ENCODE assay signal across 1 mouse cellular context in the genomic region with DNA sequence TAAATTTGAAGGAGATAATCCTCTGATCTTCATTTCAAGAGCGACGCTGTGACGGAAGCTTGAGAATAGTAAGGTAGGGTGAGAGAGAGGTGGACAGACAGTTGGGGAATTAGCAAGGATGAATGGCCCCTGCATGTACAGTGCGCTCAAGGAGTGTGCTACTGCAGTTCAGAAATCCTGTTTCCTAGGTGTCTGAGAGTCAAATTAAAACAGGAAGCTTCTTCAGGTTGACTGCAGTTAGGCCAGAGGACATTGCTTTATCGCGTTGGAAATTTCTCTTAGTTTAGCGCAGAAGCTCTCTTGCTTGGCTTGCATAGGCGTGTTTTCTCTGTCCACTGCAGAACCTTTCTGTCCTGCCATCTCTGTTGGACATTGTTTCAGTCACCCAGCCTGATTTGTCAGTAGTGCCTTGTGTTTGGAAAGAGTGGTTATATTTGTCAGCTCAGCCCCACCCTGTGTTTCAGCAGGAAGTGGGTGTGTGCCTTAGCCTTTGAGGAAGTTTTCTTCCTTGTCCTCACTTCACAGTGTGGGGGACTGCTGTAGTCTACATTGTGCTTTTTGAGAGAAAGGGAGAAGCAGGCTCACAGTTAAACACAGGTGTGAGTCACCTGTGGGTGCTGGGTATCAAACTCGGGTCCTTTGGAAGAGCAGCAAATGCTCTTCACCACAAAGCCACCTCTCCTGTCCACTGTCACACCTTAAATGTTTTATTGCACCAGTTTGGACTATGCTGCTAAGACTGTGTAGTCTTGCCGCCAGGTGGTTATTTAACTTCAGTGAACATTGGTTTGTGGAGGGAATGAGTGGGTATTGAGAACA.
A peak's percentile ranks its signal among the peaks of the same experiment; 100 is the strongest.
TF ChIP-seq lines count a peak whose summit lies in the region.

No protein-coding gene starts in this region.

TF ChIP-seq in CH12.LX, 34 proteins besides CTCF, POLR2A, EP300 and RAD21 (continued from another document):
- TF ChIP-seq MEF2A (IDR thresholded peaks at IDR 0.05; ENCODE audit: borderline replicate concordance, low read depth, low read length) (peak; percentile 49; the same call in 1 of the 2 replicates), MAZ (IDR thresholded peaks at IDR 0.05; ENCODE audit: low read depth, low read length) (0 out of 2 replicates have a peak, but pooled peaks have one; percentile 28), TBP (conservative IDR thresholded peaks at IDR 0.05; ENCODE audit: low read depth, low read length) (peak; percentile 80)
